Mouse (Mus musculus) thymus, adult 18-20 months (tissue): ENCODE data around the gene Tll2.

Experiments
- DNase-seq, 2 experiments: peaks; one replicate each; pipeline ENCODE4 v3.0.0; 2022; ENCODE audit warnings: mixed read lengths in 2 of 2

Tll2 gene

GRCm38 (mm10) chr19:41152462-41152861 lies 54.2 kb downstream of the Tll2 start:
- no peak for DNase-seq

- no peak for DNase-seq
These were observed 54.6 kb downstream of the Tll2 start for GRCm38 (mm10) chr19:41152016-41152370.

DNA sequence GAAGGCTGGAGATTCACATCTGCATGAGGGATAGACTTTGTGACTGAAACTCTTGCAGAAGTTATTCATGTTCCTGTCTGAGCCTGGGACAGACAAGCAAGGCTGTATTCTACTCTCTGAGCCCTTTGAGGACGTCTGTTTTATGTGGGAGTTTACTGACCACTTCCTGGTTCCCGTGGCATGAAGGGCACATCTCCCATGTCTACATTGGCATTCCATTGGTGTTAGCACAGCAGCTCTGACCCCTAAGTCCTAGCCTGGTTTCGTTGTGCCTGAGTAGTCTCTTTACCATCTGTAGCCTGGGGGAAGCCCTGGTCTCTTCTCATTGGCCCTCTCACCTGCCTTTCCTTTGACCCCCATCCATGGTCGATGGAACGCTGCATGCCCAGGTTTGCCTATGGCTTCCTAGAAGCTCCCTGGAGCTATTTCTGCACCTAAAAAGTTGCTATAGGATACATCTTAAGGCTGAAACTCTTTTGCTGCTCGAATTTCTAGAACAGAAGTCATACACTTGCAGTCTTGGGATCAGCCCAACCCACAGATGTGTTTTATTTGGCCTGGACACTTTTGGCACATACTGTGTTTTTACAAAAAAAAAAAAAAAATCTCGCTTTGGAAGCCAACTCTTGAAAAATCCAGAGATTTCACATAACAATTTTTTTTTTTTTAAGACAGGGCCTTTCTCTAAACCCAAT lies 55.2 kb downstream of the Tll2 start:
- no peak for DNase-seq

GRCm38 (mm10) chr19:41140961-41141360 lies 65.7 kb downstream of the Tll2 start:
- no peak for DNase-seq

DNA sequence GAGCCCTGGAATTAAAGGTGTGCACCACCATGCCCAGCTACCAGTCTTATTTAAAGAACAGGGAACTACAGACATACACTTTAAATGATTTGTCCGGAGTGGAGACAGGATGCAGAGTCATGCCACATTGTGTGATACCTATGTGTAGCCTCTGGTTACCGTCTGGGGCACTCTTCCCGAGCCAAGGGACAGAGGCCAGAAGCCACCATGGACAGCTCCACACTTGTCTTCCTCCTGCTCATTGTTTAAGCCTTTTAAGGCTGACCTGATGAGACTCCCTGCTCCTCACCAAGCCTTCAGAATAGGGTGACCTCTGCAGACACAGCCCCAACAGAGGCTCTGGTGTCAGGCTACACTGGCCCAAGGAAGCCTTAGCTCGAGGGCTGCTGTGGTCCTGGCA lies 67.0 kb downstream of the Tll2 start:
- no peak for DNase-seq

DNA sequence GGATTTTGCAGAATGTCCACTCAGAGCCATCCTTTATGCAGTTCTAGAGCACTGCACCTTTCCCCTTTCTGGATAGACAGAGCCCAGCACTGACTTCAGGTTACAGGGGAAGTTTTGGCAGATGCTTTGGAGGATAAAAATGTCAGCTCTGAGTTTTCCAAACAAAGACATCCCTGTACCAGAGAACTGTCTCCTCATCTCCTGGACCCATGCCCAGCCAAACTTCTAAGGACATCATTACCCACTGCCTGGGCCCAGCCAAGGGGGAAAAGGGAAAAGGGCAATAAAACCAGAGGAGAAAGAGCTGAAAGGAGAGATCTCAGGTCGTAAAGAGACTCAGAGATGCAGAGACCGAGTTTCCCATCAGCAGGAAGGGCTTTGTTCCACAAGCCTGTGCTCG lies 83.6 kb downstream of the Tll2 start:
- no peak for DNase-seq

GRCm38 (mm10) chr19:41119924-41120323 lies 86.7 kb downstream of the Tll2 start:
- DNase-seq = no peak

GRCm38 (mm10) chr19:41118346-41118745 lies 88.3 kb downstream of the Tll2 start:
- no peak for DNase-seq

- DNase-seq = no peak
These were observed 89.3 kb downstream of the Tll2 start for GRCm38 (mm10) chr19:41117334-41117733.

DNA sequence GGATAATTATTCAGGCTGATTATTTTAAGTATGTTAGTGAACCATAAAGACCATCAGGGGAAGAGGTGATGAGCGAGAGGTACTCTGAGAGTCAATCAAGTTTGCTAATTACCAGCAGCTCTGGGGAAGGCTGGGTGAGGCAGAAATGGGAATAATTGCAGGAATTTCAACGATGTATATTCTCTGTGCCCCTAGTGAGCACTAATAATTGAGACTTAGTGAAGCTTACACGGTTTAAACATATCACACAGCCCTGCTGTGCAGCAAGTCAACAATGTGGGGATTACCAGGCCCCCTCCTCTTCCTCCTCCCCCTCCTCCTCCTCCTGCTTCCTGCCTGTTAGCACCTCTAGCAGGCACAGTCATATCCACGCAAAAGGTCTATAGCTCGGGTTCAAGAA lies 92.0 kb downstream of the Tll2 start:
- no peak for DNase-seq

GRCm38 (mm10) chr19:41113911-41114531 lies 92.6 kb downstream of the Tll2 start:
- no peak for DNase-seq

- DNase-seq = no peak
These were observed 94.0 kb downstream of the Tll2 start for GRCm38 (mm10) chr19:41112609-41113008.

DNA sequence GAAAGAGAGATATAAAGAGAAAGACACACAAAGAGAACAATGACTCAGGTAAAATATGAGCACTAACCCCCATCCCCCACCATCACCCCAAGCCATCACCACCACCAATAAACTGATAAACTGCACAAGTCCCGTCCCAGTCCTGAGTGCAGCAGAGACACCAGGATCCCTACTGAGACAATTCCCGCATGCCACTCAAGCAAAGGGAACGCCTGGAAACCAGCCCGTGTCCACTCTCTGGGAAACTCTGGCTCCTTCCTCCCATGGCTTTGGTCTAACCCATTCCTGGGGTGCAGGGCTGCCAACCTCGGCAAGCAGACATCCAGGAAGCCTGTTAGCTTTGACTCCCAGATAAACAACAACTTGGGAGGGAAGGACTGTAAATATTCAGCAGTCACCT lies 96.6 kb downstream of the Tll2 start:
- no peak for DNase-seq

DNA sequence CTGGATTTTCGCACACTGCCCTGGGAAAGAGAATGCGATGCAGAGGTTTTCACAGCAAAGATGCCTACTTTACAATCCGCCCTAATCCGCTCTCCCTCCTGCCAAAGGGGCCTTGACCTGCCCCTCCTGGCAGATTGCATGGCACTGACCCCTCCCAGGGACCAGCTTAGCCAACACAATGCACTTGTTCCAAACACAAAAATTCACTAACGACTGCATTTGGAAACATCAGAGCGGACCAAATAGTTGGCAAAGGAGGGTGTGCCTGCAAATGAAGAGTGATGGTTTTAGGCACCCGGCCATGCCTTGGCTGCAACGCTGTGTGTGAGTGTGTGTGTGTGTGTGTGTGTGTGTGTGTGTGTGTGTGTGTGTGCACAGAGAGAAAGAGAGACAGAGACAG lies 97.1 kb downstream of the Tll2 start:
- no peak for DNase-seq

DNA sequence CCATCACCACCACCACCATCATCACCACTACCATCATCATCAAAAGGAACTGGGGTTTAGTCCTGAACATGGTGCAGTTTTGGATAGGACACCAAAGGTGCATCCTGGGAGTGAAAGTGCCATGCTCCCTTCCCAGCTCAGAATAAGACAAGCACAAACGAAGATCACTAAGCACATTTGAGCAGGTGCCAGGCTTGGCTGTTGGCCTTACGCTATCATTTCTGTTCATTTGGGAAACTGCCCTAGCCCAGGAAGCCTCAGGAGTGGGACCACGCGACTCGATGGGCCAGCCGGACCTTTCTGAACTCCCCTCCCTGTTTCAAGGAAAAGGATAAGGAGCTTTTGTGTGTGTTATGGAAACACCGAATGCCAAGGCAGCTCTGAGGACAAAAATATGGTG lies 98.0 kb downstream of the Tll2 start:
- no peak for DNase-seq

DNA sequence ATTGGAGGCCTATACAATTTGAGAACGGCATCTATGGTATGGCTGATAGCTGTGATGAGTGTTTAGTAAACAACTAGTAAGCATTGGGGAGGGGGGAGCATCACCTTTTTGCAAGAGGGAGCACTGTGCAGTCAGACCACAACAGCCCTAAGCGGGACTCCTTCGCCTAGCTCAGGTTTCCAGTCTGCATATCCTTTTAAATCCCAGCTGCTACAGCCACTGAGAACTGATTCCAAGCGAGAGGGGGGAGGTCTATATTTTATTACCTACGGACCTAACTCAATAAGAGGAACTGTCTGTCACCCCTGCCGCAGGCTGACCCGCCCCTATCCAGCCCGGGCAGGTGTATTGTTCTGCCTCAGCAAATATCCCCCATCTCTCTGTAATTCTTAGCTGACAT lies 99.1 kb downstream of the Tll2 start:
- no peak for DNase-seq

GRCm38 (mm10) chr19:41104922-41105321 lies 101.7 kb downstream of the Tll2 start:
- DNase-seq = no peak

DNA sequence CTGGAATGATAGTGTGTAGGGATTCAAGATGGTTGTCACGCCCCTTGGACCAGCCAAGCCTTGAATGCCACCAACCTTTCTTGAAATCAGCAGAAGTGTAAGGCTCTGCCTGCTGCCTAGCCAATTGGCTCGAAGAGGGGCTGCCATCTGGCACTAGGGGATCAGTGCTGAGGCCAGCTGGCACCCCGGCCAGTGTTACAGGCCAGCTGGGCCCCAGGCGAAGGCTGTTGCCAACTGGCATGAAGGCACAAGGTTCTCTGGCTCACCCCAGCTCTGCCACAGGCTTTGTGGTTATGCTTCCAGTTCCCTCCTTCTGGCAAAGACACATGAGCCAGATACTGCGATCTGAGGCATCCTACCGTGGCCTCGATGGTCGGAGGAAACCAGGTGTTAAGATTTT lies 105.2 kb downstream of the Tll2 start:
- DNase-seq = no peak

DNA sequence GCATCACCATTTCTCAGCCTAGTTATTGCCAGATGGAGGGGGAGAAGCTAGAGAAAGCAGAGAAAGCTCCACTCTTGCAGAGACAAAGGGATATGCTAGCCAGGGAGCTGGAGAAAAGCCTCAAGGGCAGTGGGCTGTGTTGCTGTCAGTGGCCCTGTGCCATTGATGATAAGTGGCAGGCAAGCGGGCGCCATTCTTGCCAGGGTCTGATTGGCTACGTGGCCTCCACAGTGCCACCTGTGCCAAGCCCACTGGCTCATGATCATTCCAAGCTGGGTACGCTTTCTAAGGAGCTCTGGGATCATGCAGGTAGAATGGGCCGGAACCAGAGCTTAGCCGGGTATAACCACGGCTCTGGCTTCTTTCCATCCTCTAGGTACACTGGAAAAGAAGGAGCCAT lies 105.8 kb downstream of the Tll2 start:
- no peak for DNase-seq

GRCm38 (mm10) chr19:41097038-41097437 lies 109.6 kb downstream of the Tll2 start:
- no peak for DNase-seq

DNA sequence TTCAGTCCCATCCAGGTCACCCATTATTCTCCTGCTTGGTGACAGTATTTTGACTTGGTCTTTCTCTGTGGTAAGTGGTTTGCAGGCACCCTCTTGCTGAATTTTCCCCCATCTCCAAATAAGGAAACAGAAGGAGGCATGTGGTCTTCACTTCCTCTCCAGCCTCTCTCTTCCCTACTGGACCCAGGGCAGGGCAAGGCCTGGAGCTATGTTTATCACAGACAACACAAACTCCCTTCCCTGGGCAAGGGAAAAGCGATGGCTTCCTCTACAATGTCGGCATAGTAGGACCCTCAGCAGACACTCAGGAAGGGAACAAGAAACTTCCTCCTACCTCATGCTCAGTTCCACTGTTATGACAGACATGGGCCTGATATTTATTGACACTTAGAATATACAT lies 114.7 kb downstream of the Tll2 start:
- no peak for DNase-seq

DNA sequence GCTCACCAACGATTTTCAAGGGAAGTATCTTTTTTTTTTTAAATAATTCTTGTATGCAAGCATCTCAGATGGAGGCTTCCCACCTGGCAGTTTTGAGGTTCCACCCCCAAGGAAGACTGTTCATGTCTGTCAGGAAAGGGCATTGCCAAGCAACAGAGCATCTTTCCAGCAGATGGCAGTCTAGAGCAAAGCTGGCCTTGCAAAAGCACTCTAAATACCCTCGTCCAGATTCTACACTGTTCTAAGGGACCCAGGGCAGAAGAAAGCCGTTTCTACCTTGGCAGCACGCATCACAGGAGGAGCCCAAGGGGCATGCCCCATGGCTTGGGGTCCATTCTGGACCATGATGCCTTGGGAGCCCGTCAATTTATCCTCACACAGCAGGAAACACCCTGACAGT lies 116.8 kb downstream of the Tll2 start:
- DNase-seq = no peak

DNA sequence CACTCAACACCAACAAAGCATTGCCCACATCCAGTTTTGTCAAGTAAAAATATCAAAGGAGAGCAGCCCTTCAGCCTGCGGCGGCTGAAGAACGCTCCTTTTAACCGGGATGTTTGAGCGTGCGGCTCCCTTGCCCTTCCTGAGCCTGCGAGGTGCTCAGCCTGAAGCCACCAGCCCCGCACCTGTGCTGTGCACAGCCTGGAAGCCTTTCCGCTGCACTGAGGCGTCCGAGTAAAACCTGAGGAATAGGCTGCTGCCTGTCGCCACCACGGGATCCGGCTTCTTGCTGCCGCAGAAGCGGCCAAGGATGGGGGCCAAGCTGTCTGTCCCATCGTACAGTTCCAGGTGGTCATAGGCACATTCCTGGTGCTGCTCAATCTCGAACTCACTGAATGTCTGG lies 118.1 kb downstream of the Tll2 start:
- no peak for DNase-seq

DNA sequence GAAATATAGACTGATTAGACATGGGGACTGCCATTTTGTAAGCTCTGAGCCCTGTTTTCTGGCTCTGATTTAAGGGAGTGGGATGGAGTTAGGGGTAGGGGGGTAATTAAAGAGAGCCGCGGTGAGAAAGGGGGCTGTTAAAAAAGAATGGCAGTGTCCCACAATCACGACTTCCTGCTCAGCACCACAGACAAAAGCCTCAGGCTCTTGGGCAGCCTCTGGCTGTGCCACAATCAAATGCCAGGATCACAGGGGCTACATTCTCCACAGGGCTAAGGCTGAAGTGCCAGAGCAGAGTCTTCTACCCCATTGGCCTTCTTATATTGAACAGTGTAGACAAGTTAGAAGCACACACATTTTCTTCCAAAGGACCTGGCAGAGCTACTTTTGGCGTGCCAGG lies 118.7 kb downstream of the Tll2 start:
- DNase-seq = no peak

DNA sequence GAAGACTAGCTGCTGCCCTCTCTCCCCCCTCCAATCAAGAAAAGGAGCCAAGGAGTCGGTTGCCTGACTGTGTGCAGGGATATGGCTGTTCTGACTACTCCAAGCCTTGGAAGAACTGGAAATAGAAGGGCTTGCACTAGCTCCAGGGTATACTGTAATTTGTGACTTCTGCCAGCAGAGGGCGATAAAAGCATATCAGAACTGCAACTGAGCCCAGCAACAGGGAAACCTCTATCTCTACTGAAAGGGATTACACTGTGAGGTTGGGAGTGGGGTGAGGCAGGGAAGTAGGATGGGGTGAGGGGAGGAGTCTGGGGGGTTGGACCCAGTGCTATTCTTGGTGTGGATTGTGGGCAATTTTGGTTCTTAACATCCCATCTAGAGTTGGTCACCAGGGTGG lies 119.9 kb downstream of the Tll2 start:
- peak in 1 of 2 experiments; percentile 30 for DNase-seq
